Mouse (Mus musculus) midbrain, embryonic 12.5 days (tissue): ENCODE data around the gene Nfkbid. TPM values are rescaled to one million over a fixed set of nuclear protein-coding genes. Genes with fewer than 3 reads are reported as not detected.

Experiments
- ATAC-seq: fragments of 200-750 bp; cut with Nextera tagmentation; 2 replicates; pipeline ENCODE4 v1.8.0; 2017; ENCODE audit warnings: low read depth, moderate TSS enrichment, moderate library complexity; ENCODE audit not compliant: low FRiP score
- H3K27ac ChIP-seq: fragments of 300-500 bp; sonication (generic); replicated peaks from 2 replicates; pipeline ENCODE4 v1.5.1; 2016; ENCODE audit warnings: mild to moderate bottlenecking
- H3K27me3 ChIP-seq: fragments of 300-500 bp; sonication (generic); 2 replicates; pipeline ENCODE4 v1.6.1; 2016; ENCODE audit warnings: mild to moderate bottlenecking
- H3K36me3 ChIP-seq: fragments of 300-500 bp; sonication (generic); 2 replicates; pipeline ENCODE4 v1.6.1; 2016
- H3K4me1 ChIP-seq: fragments of 300-500 bp; sonication (generic); 2 replicates; pipeline ENCODE4 v1.6.1; 2016
- H3K4me2 ChIP-seq: fragments of 300-500 bp; sonication (generic); replicated peaks from 2 replicates; pipeline ENCODE4 v1.6.1; 2016; ENCODE audit warnings: mild to moderate bottlenecking, moderate library complexity
- H3K4me3 ChIP-seq: fragments of 300-500 bp; sonication (generic); 2 replicates; pipeline ENCODE4 v1.5.1; 2016; ENCODE audit warnings: mild to moderate bottlenecking
- H3K9ac ChIP-seq: fragments of 300-500 bp; sonication (generic); replicated peaks from 2 replicates; pipeline ENCODE4 v1.6.1; 2016; ENCODE audit warnings: mild to moderate bottlenecking, moderate library complexity
- H3K9me3 ChIP-seq: fragments of 300-500 bp; sonication (generic); 2 replicates; pipeline ENCODE4 v1.6.1; 2016; ENCODE audit warnings: mild to moderate bottlenecking
- WGBS: fragments of 180-500 bp; shearing (Covaris S2); methylation state at CpG from one replicate; pipeline ENCODE4 v1.1.7; 2016; 5-methylcytosine and 5-hydroxymethylcytosine counted together
- polyA plus RNA-seq: library from polyadenylated mRNA; unstranded; fragments of >200 nt; fragmentation: Nextera tagmentation; extraction: Ambion mirVana; gene quantifications from 2 replicates; pipeline ENCODE4 v1.2.1, GENCODE M21; 2016

Gene Nfkbid
- polyA plus RNA-seq, 1 experiment from 2014 or later = 1.4 TPM

- no peaks in the 10 kb centered on the region for H3K36me3 ChIP-seq
Observed at GRCm38 (mm10) chr7:30453327-30453726, 31.8 kb downstream of the Nfkbid start.

GRCm38 (mm10) chr7:30453766-30454165 lies 32.2 kb downstream of the Nfkbid start:
- Histone ChIP-seq H3K36me3 (no peaks in the 10 kb centered on the region), H3K9me3 (no peaks in the 10 kb centered on the region), H3K4me3 (0 out of 2 replicates have a peak overlapping the region, but pooled peaks have one; percentile 9), H3K9ac (no peak overlapping the region), H3K27me3 (peaks cover 87% of the 10 kb centered on the region), H3K27ac (no peak overlapping the region), H3K4me2 (peak overlapping the region; percentile 19; the same call in 1 of the 2 replicates), H3K4me1 (peaks cover 27% of the 10 kb centered on the region)
- no peak for ATAC-seq
- 1% methylated on average over 25 of the region's 25 CpGs for WGBS

More at GRCm38 (mm10) chr7:30453327-30453726, 31.8 kb downstream of the Nfkbid start:
- WGBS = 20% methylated on average over 25 of the region's 25 CpGs
- Histone ChIP-seq H3K9ac (no peak overlapping the region), H3K4me1 (peaks cover 24% of the 10 kb centered on the region), H3K4me3 (no peak overlapping the region), H3K9me3 (no peaks in the 10 kb centered on the region), H3K4me2 (0 out of 2 replicates have a peak overlapping the region, but pooled peaks have one; percentile 19), H3K27ac (no peak overlapping the region), H3K27me3 (peaks cover 82% of the 10 kb centered on the region)
- ATAC-seq = no peak

- ATAC-seq = no peak
- Histone ChIP-seq H3K4me2 (no peak overlapping the region), H3K4me1 (peaks cover 27% of the 10 kb centered on the region), H3K27me3 (peaks cover 92% of the 10 kb centered on the region), H3K9me3 (no peaks in the 10 kb centered on the region), H3K9ac (no peak overlapping the region), H3K36me3 (no peaks in the 10 kb centered on the region), H3K27ac (no peak overlapping the region), H3K4me3 (no peak overlapping the region)
- WGBS = 12% methylated on average over 6 of the region's 6 CpGs
Observed at GRCm38 (mm10) chr7:30454259-30454658, 32.7 kb downstream of the Nfkbid start.

- H3K36me3 ChIP-seq = no peaks in the 10 kb centered on the region
- H3K27ac ChIP-seq = no peak overlapping the region
- H3K4me3 ChIP-seq = peak overlapping the region; percentile 31
- peak overlapping the region; percentile 56 for H3K4me2 ChIP-seq
- peaks cover 97% of the 10 kb centered on the region for H3K27me3 ChIP-seq
- H3K4me1 ChIP-seq = peaks cover 27% of the 10 kb centered on the region
- 1% methylated on average over 9 of the region's 9 CpGs for WGBS
- no peaks in the 10 kb centered on the region for H3K9me3 ChIP-seq
- peak overlapping the region; percentile 46; the same call in 1 of the 2 replicates for H3K9ac ChIP-seq
- no peak for ATAC-seq
Observed at GRCm38 (mm10) chr7:30456487-30456886, 35.0 kb downstream of the Nfkbid start.

- Histone ChIP-seq H3K4me2 (peak overlapping the region; percentile 56), H3K9me3 (no peaks in the 10 kb centered on the region), H3K27ac (no peak overlapping the region), H3K27me3 (peaks cover 98% of the 10 kb centered on the region), H3K4me3 (peak overlapping the region; percentile 31), H3K4me1 (peaks cover 27% of the 10 kb centered on the region), H3K36me3 (no peaks in the 10 kb centered on the region), H3K9ac (peak overlapping the region; percentile 46)
- under 1% methylated on average over 27 of the region's 31 CpGs for WGBS
- peak; percentile 41 for ATAC-seq
Observed at GRCm38 (mm10) chr7:30456911-30457628, 35.5 kb downstream of the Nfkbid start.

GRCm38 (mm10) chr7:30457629-30458330 lies 36.2 kb downstream of the Nfkbid start, which contains the start of the genes Kirrel2 and Nphs1:
Kirrel2 (minus strand) TSS chr7:30457690.
Nphs1 (plus strand) TSS chr7:30458315.
- peaks cover 27% of the 10 kb centered on the region for H3K4me1 ChIP-seq
- WGBS = under 1% methylated on average over 15 of the region's 16 CpGs
- peak within 1 kb of the TSS; percentile 46 for H3K9ac ChIP-seq
- no peaks in the 10 kb centered on the region for H3K36me3 ChIP-seq
- H3K27ac ChIP-seq = no peak within 1 kb of the TSS; the same call in 1 of the 2 replicates
- peak within 1 kb of the TSS; percentile 31 for H3K4me3 ChIP-seq
- peak; percentile 90 for ATAC-seq
- H3K27me3 ChIP-seq = peaks cover 99% of the 10 kb centered on the region
- peak within 1 kb of the TSS; percentile 56 for H3K4me2 ChIP-seq
- no peaks in the 10 kb centered on the region for H3K9me3 ChIP-seq

- H3K4me2 ChIP-seq = no peak overlapping the region
- H3K9ac ChIP-seq = no peak overlapping the region
- no peak overlapping the region for H3K4me3 ChIP-seq
- ATAC-seq = no peak
- H3K4me1 ChIP-seq = peaks cover 25% of the 10 kb centered on the region
- peaks cover 98% of the 10 kb centered on the region for H3K27me3 ChIP-seq
- H3K27ac ChIP-seq = no peak overlapping the region
- WGBS = 40% methylated on average over 6 of the region's 6 CpGs
- no peaks in the 10 kb centered on the region for H3K9me3 ChIP-seq
- H3K36me3 ChIP-seq = no peaks in the 10 kb centered on the region
Observed at GRCm38 (mm10) chr7:30459484-30459883, 38.0 kb downstream of the Nfkbid start.

GRCm38 (mm10) chr7:30463568-30463967 lies 42.0 kb downstream of the Nfkbid start:
- ATAC-seq = no peak
- H3K4me2 ChIP-seq = no peak overlapping the region
- no peak overlapping the region for H3K9ac ChIP-seq
- H3K36me3 ChIP-seq = no peaks in the 10 kb centered on the region
- no peaks in the 10 kb centered on the region for H3K9me3 ChIP-seq
- no peak overlapping the region for H3K27ac ChIP-seq
- H3K4me1 ChIP-seq = peaks cover 6% of the 10 kb centered on the region; the same call in 1 of the 2 replicates
- H3K27me3 ChIP-seq = peaks cover 95% of the 10 kb centered on the region
- no peak overlapping the region for H3K4me3 ChIP-seq
- WGBS = 19% methylated on average over 7 of the region's 7 CpGs

- H3K4me2 ChIP-seq = no peak overlapping the region
- no peaks in the 10 kb centered on the region for H3K9me3 ChIP-seq
- peaks cover 4% of the 10 kb centered on the region; the same call in 1 of the 2 replicates for H3K4me1 ChIP-seq
- H3K9ac ChIP-seq = no peak overlapping the region
- no peak for ATAC-seq
- peaks cover 91% of the 10 kb centered on the region for H3K27me3 ChIP-seq
- no peak overlapping the region for H3K27ac ChIP-seq
- no peaks in the 10 kb centered on the region for H3K36me3 ChIP-seq
- no peak overlapping the region for H3K4me3 ChIP-seq
- WGBS = 13% methylated on average over 4 of the region's 4 CpGs
Observed at GRCm38 (mm10) chr7:30463996-30464395, 42.5 kb downstream of the Nfkbid start.

GRCm38 (mm10) chr7:30464816-30465300 lies 43.3 kb downstream of the Nfkbid start:
- H3K9me3 ChIP-seq = no peaks in the 10 kb centered on the region
- H3K4me3 ChIP-seq = no peak overlapping the region
- H3K4me2 ChIP-seq = no peak overlapping the region
- WGBS = 14% methylated on average over 6 of the region's 6 CpGs
- no peak for ATAC-seq
- peaks cover 85% of the 10 kb centered on the region for H3K27me3 ChIP-seq
- peaks cover 4% of the 10 kb centered on the region; the same call in 1 of the 2 replicates for H3K4me1 ChIP-seq
- no peak overlapping the region for H3K27ac ChIP-seq
- H3K36me3 ChIP-seq = no peaks in the 10 kb centered on the region
- no peak overlapping the region for H3K9ac ChIP-seq

- WGBS = 45% methylated on average over 5 of the region's 5 CpGs
- H3K4me1 ChIP-seq = 0 out of 2 replicates have a peak, but pooled peaks cover 2% of the 10 kb centered on the region
Observed at GRCm38 (mm10) chr7:30472411-30472810, 50.9 kb downstream of the Nfkbid start.

GRCm38 (mm10) chr7:30474999-30475398 lies 53.5 kb downstream of the Nfkbid start:
- Histone ChIP-seq H3K4me1 (peaks cover 10% of the 10 kb centered on the region), H3K9me3 (0 out of 2 replicates have a peak, but pooled peaks cover 4% of the 10 kb centered on the region), H3K9ac (no peak overlapping the region), H3K4me3 (no peak overlapping the region), H3K27ac (no peak overlapping the region), H3K36me3 (no peaks in the 10 kb centered on the region), H3K27me3 (peaks cover 8% of the 10 kb centered on the region), H3K4me2 (no peak overlapping the region)
- no peak for ATAC-seq
- 70% methylated on average over 4 of the region's 4 CpGs for WGBS

More at GRCm38 (mm10) chr7:30472411-30472810, 50.9 kb downstream of the Nfkbid start:
- Histone ChIP-seq H3K4me2 (no peak overlapping the region), H3K4me3 (no peak overlapping the region), H3K9ac (no peak overlapping the region), H3K27me3 (peaks cover 18% of the 10 kb centered on the region), H3K9me3 (0 out of 2 replicates have a peak, but pooled peaks cover 4% of the 10 kb centered on the region), H3K36me3 (no peaks in the 10 kb centered on the region), H3K27ac (no peak overlapping the region)
- no peak for ATAC-seq
